Mouse (Mus musculus) left cerebral cortex, postnatal 10 days (tissue): ENCODE data around the gene Ttll5. TPM values are rescaled to one million over a fixed set of nuclear protein-coding genes. Genes with fewer than 3 reads are reported as not detected.
A peak's percentile ranks its signal among the peaks of the same experiment; 100 is the strongest.

ENCODE experiments used
- DNase-seq, 2 experiments: peaks; one replicate each; pipeline ENCODE4 v3.0.0; 2021 to 2022; ENCODE audit warnings: low spot score in 2 of 2, mixed read lengths in 1 of 2; ENCODE audit errors: extremely low spot score in 1 of 2
- intact Hi-C: fragments of 180-260 bp; cut with DNase I; formaldehyde crosslinking; loops from one replicate; pipeline ENCODE4 v1.15.1; 2025
- total RNA-seq, 2 experiments: library from RNA; stranded (reverse); gene quantifications; 2 replicates each; pipeline ENCODE4 v1.2.3; 2021

Gene Ttll5
- total RNA-seq, 2 experiments from 2014 or later = 29.7 to 38.6 TPM

DNA sequence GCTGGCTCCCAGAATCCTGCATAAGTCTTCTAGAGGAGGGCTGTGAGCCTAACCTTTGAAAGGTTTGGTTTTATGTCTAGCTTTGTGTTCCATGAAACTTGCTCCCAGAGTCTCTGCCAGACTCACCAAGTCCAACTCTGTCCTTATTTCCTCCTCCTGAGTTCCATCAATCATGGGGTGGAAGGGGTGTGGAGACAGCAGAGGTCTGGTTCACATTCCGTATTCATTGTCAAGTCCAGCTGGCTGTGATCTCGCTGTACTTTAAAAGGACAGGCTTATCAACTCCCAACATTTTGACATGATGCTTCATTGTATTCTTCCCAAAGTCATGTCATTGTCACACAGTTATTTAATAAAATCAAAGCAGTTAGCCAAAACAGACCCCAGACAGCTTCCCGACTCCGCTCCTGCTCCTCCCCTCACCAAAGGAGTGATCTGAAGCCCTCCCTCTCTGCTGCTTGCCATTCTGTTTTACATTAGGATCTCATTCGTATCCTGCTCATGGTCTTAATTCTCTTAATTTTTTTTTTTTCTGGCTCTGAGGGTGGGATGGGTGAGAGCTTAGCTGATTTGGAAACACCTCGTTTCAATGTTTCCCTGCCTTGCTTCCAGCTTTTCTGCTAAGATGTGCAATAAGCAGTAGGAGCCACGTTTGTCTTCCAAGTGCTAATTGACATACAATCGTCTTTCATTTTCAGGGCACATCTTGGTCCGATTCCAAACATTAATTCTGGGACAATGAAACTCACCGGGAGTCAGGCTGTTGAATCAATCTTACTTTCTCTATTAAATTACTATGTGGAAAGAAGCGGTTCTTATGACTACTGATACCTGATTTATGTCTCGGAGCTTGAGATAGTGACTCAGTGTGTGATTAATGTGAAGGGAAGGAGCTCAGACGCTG, 162.3 kb downstream of the Ttll5 start:
- intact Hi-C loops = no loop called here
- no peak for DNase-seq

DNA sequence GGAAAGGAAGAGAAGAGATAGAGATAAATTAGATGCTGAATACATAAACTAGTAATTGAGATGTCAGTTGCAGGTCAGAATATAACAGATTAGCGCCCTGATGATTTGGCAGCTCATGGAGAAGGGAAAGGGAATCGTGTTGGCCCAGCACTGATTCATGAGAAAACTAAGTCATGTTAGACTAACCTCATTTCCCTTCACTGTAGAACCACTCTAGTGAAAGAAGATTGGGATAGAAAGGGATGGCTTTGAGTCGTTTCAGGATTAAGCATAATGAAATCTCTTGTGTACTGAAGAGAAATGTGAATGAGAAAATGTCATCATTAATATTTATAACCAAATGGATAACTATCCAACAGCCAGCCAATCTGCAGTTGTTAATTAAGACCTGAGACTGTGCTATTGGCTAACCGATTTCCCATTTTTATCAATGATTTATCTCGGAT, 163.0 kb downstream of the Ttll5 start:
- intact Hi-C loops = no loop called here
- DNase-seq = no peak

DNA sequence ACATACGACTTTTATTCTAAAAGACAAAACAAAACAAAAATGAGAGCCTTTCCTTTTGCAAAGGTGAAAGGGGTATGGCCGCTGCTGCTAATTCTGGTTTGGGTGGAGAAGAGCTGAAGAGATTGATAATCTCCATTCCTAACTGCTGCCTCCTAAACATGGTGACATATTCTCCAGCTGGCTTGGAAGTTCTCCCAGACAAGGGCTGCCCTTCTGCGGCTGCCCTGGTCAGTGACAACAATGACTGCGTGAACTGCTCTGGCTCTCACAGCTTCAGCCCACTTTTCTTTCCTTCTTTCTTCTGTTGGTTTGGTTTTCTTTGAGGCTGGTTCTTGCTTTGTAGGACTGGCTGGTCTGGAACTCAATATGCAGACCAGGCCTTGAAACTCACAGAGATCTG, 163.7 kb downstream of the Ttll5 start:
- DNase-seq = no peak
- intact Hi-C loops = no loop called here

DNA sequence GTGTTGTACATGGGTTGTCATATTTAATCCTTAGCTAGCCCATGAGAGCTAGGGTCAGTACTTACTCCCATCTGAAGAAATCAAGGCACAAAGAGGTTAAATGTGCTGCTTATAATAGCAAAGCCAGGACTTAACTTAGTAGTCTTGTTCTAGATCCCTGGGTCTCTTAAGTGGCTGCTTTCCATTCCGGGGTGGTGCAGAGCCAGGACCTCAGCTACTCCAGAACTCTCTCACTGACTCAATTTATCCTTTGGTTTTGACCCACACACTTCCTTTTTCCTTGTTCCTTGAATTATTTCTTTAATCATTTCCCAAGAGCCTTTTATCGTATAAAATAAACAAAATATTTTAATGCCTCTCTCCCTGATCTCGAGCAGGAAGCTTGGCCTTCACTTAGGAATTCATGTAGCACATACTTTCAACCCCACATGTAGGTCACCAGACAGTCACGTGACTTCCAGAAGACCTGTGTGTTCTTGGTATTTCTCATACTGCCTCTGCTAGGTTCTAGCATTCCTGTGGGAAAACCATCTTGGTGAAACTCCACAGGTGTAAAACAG, 164.4 kb downstream of the Ttll5 start:
- no peak for DNase-seq
- intact Hi-C loops = no loop called here

DNA sequence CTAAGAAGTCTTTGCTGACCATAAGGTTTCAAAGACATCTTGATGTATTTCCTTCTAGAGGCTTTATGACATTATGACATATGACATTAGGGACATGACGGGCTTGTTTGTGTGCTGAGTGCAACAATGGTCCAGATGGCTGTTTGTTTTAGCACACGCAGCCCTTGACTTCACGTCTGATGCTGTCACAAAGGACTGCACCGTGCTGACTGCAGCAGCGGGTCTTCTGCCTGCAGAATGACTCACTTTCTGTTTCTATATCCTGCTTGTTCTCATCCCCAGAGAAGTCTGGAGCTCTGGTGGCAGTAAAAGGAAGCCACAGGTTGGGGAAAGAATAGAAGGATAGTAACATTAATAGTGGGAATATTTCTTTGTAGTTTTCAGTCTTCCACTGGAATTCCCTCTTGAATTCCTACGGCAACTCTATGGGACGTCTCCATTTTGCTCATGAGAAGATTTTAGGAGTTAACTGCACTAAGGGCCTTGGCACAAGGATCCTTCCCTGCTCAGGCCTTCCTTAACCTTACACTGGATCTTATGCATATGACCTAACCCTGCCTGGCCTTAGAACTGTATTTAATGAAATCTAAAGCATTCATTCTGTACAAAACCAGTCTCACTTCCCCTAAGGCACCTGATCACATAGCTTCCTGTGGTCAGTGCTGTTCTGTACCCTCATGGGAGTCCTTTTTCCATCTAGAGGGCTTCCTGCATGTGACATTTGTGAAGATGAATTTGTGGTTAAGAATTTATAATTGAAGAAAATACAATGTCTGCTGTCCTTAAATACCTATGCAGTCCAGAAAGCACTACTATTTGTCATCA, 167.8 kb downstream of the Ttll5 start:
- no peak for DNase-seq
- intact Hi-C loops = no loop called here

DNA sequence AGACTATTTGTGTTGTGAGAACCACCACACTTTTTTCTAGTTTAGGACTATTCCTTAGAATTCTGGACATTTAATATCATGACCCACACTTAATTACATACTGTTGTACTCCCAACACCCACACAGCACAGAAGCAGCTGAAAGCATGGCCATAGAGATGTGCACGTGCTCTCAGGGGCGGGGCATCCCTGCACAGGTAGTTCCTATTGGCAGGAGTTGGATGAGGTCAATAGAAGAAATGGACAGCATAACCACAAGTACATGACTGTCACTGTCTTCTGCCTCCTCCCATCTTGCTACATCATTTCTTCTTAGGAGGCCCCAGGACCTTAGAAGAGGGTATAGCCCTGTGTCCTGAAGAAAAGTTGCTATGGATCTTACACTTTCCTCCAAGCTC, 168.4 kb downstream of the Ttll5 start:
- intact Hi-C loops = no loop called here
- no peak for DNase-seq

DNA sequence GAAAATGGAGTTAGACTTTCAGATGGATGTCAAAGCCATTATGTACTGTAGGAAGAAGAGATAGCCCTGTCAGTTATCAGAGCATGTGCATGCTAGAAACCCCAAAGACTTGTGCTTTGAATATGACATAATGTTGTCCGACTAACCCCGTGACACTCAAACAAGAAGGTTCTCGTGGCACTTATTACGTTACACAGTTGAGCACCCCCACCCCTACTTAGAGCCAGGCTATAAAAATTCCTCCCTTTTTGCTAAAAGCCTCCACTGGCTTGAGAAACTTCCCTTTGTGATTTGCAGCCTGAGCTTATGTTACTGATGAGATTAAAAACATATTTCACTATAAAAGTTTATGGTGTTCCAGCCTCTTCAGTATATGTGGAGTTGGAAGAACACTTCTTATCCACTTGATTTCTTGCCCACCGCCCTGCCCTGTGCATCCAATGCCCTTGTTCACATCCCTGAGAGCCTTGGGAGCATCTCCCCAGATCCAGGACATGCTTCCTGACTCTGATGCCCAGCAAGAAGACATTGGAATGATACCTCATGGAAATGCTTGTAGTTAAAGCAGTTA, 169.4 kb downstream of the Ttll5 start:
- DNase-seq = no peak

DNA sequence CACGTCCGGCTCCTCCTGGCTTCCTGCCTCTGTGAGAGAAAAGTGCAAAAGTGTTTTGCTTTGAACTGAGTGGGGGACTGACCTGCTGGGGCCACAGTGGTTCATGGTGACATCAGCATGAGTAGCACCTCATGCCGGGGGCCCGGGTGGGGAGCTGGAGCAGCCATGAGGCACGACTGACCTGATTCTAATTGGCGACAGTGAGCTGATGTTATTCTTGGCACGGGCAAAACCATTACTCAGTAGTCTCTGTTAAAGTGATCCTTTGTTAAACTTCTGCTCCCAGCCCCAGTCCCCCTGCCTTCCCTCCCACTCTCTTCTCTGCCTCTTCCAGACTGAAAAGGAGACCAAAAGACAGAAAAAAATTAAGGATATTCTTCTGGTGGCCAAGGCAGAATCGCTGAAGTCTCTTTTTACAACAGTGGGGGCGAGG, 176.2 kb downstream of the Ttll5 start:
- intact Hi-C loops = no loop called here
- peak; percentile 34 to 61 for DNase-seq

More for the DNA sequence above, 169.4 kb downstream of the Ttll5 start:
- intact Hi-C loops = no loop called here

DNA sequence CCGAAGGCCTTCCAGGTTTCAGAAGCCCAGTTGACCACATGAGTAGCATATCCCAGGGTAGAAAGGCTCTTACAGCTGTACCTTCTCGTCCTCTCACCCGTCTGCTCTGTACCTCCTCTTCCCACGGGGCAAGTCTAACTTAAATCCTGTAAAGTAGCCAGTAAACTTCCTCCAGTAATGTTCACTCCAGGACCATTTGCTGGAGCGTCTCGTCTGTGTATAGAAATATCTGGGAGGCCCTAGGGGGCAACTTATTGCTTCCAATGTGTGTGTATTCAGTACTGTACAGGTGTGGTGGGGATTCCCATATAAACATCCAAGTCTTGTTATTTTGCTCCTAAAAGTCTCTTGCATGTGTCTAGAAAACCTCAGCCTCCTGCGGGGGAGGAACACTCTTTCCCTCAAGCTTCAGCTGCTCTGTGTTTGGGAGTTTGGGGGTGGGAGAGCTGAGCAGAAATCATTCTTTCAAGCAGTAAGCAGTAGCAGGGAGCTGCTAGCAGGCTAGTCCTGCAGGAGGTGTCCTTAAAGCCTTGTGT, 176.7 kb downstream of the Ttll5 start:
- peak in 1 of 2 experiments; percentile 26 for DNase-seq
- intact Hi-C loops = no loop called here

DNA sequence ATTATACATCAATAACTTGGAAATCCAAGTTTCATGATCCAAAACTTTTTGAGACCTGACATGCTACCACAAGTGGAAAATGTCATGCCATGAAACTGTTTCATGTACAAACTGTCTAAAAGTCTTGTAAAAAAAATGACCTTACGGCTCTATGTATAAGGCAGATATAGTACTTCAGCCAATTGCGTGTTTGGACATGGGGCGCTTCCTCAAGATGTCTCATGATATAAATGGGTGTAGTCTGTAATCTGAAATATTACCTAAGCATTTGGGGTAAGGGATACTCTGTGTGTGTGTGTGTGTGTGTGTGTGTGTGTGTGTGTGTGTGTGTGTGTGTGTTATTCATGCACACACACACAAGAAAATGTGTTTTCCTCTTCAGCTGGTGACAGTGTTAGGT, 180.2 kb downstream of the Ttll5 start:
- DNase-seq = no peak
- intact Hi-C loops = no loop called here

DNA sequence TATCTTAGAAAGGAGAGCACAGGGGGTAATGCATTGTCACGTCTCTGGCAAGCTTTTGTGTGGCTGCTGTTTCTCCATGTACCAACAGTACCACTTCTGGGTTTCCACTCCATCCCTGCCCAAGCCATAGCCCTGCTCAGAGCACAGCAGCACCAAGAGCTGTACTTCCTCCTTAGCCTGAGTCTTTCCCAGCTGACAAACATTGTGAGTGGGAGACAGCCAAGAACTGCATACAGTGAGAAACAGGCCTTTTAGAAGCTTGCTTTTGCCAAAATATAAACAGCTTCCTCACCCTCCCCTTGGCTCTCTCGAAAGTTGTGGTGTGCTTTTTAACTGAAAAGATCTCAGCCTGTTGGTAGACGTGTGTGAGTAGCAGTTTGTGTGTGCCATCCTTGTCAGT, 182.9 kb downstream of the Ttll5 start:
- intact Hi-C loops = no loop called here

DNA sequence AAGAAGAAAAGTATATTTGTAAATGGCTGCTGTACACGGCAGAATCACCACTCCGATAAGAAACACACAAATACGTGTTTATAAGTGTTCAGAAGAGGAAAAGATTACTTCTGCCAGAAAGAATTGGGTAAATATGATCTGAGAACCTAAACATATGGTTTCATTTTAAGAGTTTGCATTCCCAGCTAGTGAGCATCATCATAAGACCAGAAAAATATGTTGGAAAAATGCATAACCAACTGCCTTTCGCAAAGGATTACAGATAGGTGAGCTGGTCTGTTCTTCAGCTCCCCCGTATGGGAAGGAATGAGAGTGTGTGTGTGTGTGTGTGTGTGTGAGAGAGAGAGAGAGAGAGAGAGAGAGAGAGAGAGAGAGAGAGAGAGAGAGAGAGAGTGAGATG, 186.2 kb downstream of the Ttll5 start:
- intact Hi-C loops = no loop called here

More for the DNA sequence above, 182.9 kb downstream of the Ttll5 start:
- DNase-seq = no peak

DNA sequence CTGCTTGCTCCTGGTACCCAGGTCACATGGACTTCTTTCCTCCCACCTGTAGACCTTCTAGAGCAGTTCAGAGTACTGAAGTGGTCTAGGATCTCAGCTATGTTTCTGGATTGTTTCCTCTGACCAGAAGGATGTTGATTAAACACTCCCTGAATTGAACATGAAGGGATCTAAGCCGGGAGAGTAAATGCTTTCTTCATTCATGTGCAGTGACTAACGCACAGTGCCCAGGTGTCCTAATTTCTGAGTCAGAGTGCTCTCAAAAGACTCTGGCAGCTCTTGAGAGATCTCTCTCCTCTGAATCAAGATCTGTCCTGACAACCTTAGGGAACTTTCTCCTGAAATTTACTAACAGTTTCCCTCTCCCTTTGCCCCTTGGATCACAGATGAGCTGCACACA, 187.7 kb downstream of the Ttll5 start:
- no peak for DNase-seq
- intact Hi-C loops = no loop called here

More for the DNA sequence above, 186.2 kb downstream of the Ttll5 start:
- DNase-seq = no peak

DNA sequence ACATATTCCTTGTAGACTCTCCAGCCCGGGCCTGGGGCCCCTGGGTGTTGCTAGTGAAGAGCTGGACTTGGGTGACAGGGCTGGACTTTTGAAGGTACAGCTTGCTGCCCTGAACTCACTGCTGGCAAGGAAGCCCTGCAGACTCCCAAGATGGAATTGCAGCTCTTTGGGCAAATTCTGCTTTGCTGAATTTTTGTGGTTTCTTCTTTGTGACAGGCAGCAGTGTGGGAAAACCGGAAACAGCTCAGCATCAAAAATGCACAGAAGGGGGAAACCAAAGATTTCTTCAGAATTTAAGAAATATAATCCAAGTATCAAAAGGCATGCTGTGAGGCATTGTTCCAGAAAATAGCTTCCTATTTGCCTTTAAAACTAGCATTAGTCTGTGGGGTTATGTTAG, 189.7 kb downstream of the Ttll5 start:
- DNase-seq = no peak
- intact Hi-C loops = no loop called here

DNA sequence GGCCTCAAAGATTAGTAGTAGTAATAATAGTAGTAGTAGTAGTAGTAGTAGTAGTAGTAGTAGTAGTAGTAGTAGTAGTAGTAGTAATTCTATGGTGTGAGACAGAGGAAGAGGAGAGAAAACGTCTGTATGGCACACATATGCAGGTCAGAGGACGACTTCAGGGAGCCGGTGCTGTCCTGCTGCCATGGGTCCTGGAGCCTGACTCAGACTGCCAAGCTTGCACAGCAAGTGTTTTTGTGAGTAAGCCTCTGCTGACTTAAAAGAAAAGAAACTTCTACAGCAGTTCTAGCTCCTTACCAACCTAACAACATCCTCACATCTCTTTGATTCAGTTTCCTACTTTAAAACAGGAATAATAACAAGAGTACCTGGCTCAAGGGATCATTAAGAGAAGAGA, 190.2 kb downstream of the Ttll5 start:
- DNase-seq = no peak
- intact Hi-C loops = no loop called here

DNA sequence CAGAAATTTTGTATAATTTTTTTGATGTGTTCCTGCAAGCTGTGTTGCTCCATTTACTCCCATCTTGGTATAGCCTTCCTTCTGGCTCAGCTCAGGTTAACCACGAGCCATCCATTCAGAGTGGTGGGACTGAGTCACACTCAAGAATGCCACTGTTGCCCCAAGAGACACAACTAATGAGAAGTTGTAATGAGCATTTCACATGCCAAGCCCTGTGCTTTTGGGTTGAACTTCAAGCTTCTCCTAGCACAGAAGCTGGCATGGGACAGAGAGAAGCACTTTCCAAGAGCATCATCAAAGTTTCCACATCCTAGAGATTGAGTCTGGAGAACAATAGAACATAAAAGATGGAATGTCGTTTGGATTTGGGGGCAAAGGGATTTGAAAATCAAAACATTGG, 190.7 kb downstream of the Ttll5 start:
- no peak for DNase-seq
- intact Hi-C loops = no loop called here

DNA sequence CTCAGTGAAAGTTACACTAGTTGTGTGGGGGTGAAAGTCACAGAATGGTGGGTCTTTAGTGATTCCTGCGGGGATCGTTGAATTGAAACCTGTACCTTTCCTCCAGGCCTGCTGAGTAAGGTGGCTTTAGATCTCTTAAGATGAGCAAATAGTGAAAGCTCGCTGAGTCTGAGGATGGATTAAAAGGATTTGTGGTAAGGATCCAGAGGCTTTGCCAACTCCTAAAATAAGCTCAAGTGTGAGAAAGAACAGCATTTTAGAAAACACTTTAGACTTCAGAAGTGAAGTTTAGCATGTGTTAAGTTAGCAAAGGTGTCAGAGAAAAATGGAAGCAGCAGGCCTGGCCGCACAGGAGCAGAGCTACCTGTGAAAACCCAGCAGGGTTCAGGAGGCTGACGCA, 192.9 kb downstream of the Ttll5 start:
- intact Hi-C loops = no loop called here
- DNase-seq = no peak

DNA sequence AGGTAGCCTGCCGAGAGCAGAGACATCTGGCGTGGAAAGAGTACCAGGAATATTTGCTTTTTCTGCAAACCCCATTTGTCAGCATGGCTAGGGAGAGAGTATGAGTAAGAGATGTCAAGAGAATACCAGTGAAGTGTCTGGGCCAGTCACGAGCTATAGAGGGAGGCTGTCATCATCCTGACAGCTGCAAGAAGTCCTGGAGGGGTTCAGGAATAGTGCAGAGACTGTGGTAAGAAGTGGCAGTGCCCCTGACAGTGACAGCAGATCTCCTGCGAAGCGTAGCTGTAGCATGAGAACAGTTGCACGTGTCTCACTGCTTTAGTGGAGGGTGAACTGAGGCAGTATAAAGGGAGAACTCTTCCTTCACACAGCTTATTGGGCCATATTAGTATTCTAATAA, 197.1 kb downstream of the Ttll5 start:
- DNase-seq = no peak
- intact Hi-C loops = loop anchor here (5.0 kb wide), 1 partner anchor 56 kb away; the partner anchor contains the start of gene Tgfb3
